Mouse (Mus musculus): ENCODE data around the gene Mum1.

The Mum1 gene

GRCm38 (mm10) chr10:80250573-80250972 is 24.3 kb downstream of the Mum1 start:
- no peak for DNase-seq (ENCODE audit: low spot score in 2 of 2)

DNA sequence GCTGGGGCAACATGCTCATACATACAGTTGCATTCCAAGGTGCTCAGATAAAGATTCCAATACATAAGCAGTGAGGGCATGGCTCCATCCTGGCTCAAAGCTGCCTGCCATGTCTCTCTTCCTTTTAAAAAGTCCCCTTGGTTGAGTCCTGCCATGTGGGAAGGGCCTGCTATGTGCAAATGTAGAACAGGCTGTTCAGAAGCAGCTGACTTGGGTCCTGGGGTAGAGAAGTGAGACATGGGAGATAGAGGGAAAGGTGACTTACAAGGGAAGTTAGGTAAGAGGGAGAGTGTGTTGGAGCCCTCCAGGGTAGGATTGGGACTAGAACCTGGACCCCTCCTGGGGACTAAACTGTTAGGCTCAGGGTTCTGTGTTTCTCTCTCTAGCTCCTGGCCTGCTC is 25.8 kb downstream of the Mum1 start:
- DNase-seq (ENCODE audit: low spot score in 2 of 2): no peak

DNA sequence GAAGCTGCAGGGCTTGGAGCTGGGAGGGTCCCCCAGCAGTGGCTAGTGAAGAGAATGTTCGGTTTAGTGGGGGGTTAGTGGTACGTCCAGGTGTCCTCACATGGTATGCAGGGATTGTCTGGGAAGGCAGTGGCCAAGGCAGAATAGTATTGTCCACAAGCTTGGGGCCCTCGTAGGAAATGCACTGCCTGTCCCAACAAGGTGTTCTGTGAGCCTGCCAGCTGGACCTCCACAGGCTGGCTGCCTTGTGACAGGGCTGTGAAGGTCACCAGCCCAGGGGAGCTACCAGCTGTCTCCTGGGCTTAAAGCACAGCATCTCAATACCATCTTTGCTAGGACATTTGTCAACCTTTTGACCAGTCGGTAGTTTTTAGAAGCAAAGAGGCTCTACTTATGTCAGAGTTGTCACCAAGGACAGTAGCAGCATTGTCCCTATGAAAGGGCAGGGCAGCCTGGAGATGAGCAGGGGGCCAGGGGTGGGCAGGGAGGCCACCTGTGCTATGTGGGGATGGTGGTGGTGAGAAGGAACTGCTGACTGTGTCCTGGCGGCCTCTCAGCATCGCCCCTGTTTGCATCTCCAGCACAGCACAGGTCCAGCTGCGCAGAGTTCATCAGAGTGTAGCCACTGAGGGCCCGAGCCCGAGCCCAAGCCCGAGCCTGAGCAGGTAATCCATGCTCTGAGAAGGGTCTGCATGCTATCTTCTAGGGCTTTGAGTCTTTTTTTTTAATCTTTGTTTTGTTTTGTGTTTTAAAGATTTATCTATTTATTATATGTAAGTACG is 26.4 kb downstream of the Mum1 start:
- no peak for DNase-seq (ENCODE audit: low spot score in 2 of 2)

GRCm38 (mm10) chr10:80253551-80253950 is 27.3 kb downstream of the Mum1 start:
- DNase-seq (ENCODE audit: low spot score in 2 of 2): no peak

DNA sequence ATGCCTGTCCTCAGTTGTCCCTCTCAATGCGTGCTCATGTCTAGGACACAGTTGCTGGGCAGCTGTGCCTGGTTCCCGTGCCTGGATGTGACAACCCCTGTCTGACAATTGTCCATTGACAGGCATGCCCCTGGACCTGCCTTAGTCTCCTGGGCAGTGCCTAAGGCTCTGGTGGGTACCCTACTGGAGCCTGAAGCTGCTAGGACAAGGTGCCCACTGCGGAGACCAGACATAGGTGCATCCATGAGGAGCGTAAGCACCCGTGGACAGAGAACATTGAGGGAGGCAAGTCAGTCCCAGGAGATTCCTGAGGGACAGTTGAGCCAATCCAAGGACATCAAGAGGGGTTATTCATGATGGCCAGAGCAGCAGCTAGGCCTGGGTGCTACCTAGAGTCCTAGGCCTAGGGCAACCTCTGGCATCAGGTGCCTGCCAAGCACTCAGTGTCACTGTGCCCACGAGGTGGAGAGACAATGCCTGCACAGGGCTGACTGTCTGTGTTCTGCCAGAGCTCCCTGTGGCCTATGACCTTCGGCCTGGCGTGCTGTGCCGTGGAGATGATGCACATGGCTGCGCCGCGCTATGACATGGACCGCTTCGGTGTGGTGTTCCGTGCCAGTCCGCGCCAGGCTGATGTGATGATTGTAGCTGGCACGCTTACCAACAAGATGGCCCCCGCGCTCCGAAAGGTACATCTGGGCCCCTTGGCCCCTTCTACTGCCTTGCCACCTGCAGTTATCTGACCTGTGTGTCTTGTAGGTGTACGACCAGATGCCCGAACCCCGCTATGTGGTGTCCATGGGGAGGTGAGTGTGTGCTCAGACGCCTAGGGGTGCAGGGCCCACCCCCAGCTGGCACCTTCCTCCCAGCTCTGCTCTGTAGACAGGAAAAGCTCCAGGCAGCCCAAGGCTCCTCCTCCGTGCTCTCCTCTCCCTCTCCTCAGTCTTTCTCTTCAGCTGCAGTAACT is 28.4 kb downstream of the Mum1 start:
- DNase-seq (ENCODE audit: low spot score in 2 of 2): no peak

DNA sequence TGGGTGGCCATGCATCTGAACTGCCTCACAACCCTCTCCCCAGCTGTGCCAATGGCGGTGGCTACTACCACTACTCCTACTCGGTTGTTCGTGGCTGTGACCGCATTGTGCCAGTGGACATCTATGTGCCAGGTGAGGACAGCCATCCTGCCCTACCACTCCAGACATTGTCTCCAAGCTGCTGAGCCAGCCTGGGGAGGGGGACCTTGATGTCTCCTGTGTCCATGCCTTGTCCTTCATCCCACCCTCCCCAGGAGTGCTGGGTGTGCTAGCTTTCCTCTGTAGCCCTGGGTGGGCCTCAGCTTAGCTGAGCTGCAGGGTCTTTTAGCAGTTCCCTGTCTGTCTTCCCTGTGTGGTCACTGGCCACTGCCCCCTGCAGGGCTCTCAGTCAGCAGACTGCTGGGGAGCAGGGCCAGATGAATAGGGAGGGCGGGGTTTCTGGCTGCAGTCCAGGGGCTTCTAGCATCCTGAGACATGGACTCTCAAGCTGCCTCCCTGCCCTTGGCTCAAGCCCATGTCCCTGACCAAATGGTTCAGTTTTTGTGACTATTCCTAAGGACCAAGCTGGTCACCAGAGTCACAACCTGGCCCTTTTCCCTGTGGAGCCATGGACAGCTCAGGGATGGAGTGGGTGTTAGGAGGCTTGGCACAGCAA is 29.8 kb downstream of the Mum1 start:
- no peak for DNase-seq (ENCODE audit: low spot score in 2 of 2)

GRCm38 (mm10) chr10:80257936-80258335 is 31.7 kb downstream of the Mum1 start:
- no peak for DNase-seq (ENCODE audit: low spot score in 2 of 2)

DNA sequence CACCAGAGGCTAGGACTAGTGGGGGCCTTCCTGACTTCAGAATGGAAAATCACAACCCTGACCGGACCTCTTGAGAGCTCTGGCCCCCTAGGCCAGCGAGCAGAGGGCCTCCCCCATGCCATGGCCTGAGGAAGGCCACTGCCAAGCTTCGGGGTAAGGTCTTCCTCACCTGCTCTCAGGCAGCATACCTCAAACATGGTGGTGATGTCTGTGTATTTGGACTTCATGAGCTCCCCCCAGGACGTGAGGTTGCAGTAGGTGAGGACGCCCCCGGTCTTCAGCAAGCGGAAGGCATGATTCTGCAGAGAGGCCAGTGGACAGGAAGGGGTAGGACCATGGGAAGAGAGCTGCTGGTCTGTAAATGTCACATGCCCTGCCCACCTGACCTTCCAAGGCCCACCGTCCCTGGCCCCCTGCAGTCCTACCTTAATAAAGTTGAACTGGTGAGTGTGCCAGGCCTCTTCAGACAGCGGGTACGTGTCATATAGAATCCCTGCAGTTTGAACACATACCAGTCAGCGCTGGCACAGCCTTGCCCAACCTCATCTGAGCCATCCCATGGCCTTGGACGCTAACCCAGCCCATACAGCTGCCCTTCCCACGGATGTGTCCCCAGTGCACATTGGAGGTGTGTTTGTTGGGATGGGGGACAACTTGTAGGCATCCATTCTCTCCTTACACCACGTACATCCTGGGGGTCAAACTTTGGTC is 32.7 kb downstream of the Mum1 start:
- no peak for DNase-seq (ENCODE audit: low spot score in 2 of 2)

DNA sequence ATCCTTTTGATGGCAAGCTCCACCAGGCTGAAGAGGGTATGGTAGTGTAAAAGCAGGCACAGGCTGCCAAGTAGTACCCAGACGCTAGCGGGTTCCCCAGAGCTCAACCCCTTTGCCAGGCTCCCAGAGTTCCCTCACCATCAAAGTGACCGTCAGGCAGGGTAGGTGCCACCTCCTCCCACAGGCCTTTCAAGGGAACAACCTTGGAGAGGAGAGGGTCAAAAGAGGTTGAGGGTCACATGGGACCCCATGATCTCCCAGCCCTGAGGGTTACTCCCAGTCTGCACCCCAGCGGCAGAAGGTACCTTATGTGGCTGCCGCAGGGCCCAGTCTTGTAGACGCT is 33.2 kb downstream of the Mum1 start:
- DNase-seq (ENCODE audit: low spot score in 2 of 2): no peak

DNA sequence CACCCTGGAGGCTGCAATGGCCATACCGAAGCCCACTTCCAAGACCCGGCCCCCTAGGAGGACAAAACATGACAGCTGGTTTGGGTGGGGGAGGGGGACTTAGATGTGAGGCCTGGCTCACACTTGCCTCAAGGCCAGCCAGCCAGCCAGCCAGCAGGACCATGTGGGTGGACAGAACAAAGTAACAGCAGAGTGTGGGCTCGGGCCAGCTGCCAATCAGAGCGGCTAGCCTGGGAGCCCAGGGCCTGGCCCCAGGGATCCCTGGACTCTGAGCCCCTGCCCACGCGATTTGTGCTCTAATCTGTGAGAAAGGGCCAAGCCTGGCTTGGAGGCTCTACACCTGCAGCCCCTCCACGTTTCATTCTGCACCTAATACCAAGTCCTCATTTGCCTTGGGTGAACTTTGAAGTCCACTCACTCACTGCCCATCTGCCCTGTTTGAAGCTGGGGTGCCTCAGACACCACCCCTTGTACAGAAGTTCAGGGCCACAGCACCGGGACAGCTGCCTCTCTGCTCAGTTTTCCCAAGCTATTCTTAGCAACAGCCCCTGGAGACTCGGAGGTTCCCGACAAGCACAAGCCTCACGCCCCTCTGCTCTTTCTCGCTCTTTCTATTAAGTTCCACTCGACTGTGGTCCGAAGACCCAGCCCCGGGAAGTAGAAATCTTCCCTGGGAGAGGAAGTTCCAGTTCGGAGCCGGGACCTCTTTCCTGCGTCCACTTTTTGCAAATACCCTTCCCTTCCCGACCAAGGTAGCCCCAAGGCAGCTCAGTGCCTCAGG is 33.8 kb downstream of the Mum1 start:
- no peak for DNase-seq (ENCODE audit: low spot score in 2 of 2)

- peak; percentile 95 to 96 for DNase-seq (ENCODE audit: low spot score in 2 of 2)
Measured at GRCm38 (mm10) chr10:80260642-80261584, 34.7 kb downstream of the Mum1 start, which contains the start of the genes Gamt and Dazap1. TSS of gene Gamt (minus strand) at chr10:80261012. TSS of gene Dazap1 (plus strand) at chr10:80261486.

- DNase-seq (ENCODE audit: low spot score in 2 of 2): peak; percentile 97 to 99
Measured at GRCm38 (mm10) chr10:80261585-80261968, 35.3 kb downstream of the Mum1 start.

DNA sequence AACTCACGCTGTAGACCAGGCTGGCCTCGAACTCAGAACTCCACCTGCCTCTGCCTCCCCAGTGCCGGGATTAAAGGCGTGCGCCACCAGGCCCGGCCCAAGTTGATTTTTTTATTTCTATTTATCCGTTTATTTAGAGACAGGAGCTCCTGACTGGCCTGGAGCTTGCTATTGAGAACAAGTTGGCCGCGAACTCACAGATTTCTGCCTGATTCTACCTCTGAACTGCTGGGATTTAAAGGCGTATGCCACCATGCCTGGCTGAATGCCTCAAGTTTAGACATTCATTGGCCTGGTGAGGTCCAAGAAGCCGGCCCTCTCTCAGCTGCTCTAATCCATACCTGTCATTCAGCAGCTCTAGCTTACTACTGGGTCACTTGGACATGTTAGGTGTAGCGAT is 35.9 kb downstream of the Mum1 start:
- DNase-seq (ENCODE audit: low spot score in 2 of 2): no peak

DNA sequence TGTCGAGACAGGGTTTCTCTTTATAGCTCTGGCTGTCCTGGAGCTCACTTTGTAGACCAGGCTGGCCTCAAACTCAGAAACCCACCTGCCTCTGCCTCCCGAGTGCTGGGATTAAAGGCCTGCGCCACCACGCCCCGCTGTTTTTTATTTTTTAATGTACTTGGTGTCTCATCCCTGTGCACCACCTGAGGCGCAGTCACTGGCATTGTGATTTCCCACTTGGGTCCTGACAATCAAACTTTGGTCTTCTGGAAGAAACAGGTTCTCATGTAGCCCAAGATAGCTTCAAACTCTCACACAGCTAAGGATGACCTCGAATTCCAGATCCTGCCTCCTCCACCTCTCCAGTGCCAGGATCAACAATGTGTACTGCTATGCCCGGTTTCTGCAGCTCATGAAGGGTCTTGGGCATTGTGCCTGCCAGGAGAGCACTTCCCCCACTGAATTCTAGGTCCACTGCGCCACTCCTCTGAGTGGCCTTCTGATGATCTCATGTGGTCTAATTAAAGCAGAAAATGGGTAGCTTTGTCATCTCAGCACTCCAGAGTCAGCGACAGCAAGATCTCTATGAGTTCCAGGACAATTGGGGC is 36.6 kb downstream of the Mum1 start:
- no peak for DNase-seq (ENCODE audit: low spot score in 2 of 2)

GRCm38 (mm10) chr10:80264341-80265148 is 38.3 kb downstream of the Mum1 start:
- peak; percentile 92 to 97 for DNase-seq (ENCODE audit: low spot score in 2 of 2)

- DNase-seq (ENCODE audit: low spot score in 2 of 2): no peak
Measured at GRCm38 (mm10) chr10:80265149-80265486, 38.9 kb downstream of the Mum1 start.

- no peak for DNase-seq (ENCODE audit: low spot score in 2 of 2)
Measured at GRCm38 (mm10) chr10:80270099-80270498, 43.9 kb downstream of the Mum1 start.

DNA sequence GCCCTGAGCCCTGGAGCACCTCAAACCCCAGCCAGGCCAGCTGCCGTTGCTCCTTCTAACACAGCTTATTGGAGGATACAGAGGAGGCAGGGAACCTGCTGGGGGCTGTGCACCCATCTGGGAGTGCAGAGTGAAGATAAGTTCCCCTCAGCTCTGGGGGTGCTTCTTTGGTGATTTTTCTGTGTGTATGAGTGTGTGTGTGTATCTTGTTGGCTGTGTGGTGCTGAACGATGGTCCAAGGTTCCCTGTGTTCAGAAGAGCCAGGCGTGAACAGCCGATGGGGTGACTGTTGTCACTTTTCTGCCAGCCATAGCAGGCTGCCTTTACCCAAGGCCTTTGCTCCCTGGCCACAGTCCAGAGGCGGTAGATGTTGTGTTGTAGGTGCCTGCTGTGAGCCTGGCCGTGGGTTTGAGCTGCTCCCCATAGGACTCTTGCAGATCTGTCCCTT is 44.5 kb downstream of the Mum1 start:
- DNase-seq (ENCODE audit: low spot score in 2 of 2): no peak
